Mouse (Mus musculus) bone marrow, adult 2 months (tissue): ENCODE data around the gene Agfg1.

Source experiments
- CTCF ChIP-seq: fragments of 200-500 bp; IDR thresholded peaks from 2 replicates; pipeline ENCODE4 v1.5.1; 2011; ENCODE audit warnings: low read length, control low read depth; ENCODE audit not compliant: control insufficient read depth, insufficient read depth
- POLR2A ChIP-seq: fragments of 200-500 bp; IDR thresholded peaks from 2 replicates; pipeline ENCODE4 v1.6.1; 2011; ENCODE audit warnings: low read depth, mild to moderate bottlenecking, control low read depth, low read length, borderline replicate concordance; ENCODE audit not compliant: control insufficient read depth

DNA sequence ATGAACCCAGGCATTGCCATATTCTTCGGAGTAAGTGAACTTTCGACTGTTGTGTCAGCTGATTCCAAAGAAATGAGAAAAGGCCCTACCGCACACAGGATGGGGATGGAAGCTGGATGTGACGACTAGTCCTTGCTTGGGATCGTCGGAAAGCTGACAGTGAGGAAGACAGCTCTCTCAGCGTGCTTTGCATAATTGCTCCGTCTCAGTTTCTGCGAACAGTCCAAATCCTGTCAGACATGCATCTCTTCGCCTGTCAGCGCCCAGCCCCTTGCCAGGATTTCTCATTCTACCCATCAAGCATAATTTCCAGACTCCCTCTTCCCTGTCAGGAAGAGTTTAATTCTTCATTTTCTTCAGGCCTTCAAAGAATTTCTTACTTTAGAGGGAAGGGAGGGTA is 48.2 kb upstream of the Agfg1 start:
- TF ChIP-seq CTCF (no peak), POLR2A (no peak)
